Mouse (Mus musculus) cortical plate, adult 2 months (tissue): ENCODE data around the gene Cracr2b. TPM values are rescaled to one million over a fixed set of nuclear protein-coding genes. Genes with fewer than 3 reads are reported as not detected.

Source experiments
- H3K27ac ChIP-seq: fragments of 200-500 bp; 2 replicates; pipeline ENCODE4 v1.5.1; 2012; ENCODE audit warnings: low read length, control low read depth, inconsistent platforms; ENCODE audit not compliant: insufficient read depth
- H3K4me1 ChIP-seq: fragments of 200-500 bp; 2 replicates; pipeline ENCODE4 v1.6.1; 2011; ENCODE audit warnings: low read length; ENCODE audit not compliant: control insufficient read depth, insufficient read depth
- H3K4me3 ChIP-seq: fragments of 200-500 bp; 2 replicates; pipeline ENCODE4 v1.5.1; 2011; ENCODE audit warnings: mild to moderate bottlenecking, low read length, control low read depth; ENCODE audit not compliant: insufficient read depth
- CTCF ChIP-seq: fragments of 200-500 bp; IDR thresholded peaks from 2 replicates; pipeline ENCODE4 v1.5.1; 2011; ENCODE audit warnings: mild to moderate bottlenecking, control low read depth, low read length; ENCODE audit not compliant: insufficient read depth; ENCODE audit errors: extremely low read depth
- POLR2A ChIP-seq: fragments of 200-500 bp; IDR thresholded peaks from 2 replicates; pipeline ENCODE4 v1.6.1; 2011; ENCODE audit warnings: mild to moderate bottlenecking, low read length, control low read depth; ENCODE audit not compliant: insufficient read depth; ENCODE audit errors: extremely low read depth
- polyA plus RNA-seq: library from polyadenylated mRNA; depleted of rRNA; stranded (reverse); fragments of >200 nt; gene quantifications from 2 replicates; pipeline ENCODE4 v1.2.3, GENCODE M21; 2012; rRNA removed

Gene Cracr2b
- polyA plus RNA-seq, result 4.8 and 7.4 TPM in 2 replicates

GRCm38 (mm10) chr7:141460391-141461113 is at the start of gene Cracr2b:
Gene Cracr2b, plus strand, starts transcription at chr7:141461094.
- TF ChIP-seq POLR2A, result no peak
- TF ChIP-seq CTCF, result no peak
- no peaks in the 10 kb centered on the region; the same call in 1 of the 2 replicates for H3K4me1 ChIP-seq
- H3K27ac ChIP-seq, result peak within 1 kb of the TSS; percentile 15; the same call in 1 of the 2 replicates
- 0 out of 2 replicates have a peak within 1 kb of the TSS, but pooled peaks have one; percentile 14 for H3K4me3 ChIP-seq

GRCm38 (mm10) chr7:141411667-141412066 is 49.2 kb upstream of the Cracr2b start:
- Histone ChIP-seq H3K27ac (no peak overlapping the region), H3K4me3 (no peak overlapping the region), H3K4me1 (no peaks in the 10 kb centered on the region; the same call in 1 of the 2 replicates)
- TF ChIP-seq POLR2A (no peak), CTCF (no peak)

- TF ChIP-seq CTCF (no peak), POLR2A (no peak)
- Histone ChIP-seq H3K4me1 (no peaks in the 10 kb centered on the region; the same call in 1 of the 2 replicates), H3K4me3 (peak overlapping the region; percentile 62), H3K27ac (peak overlapping the region; percentile 30)
Observed at GRCm38 (mm10) chr7:141413331-141413730, 47.6 kb upstream of the Cracr2b start.

GRCm38 (mm10) chr7:141413809-141414584 is 46.9 kb upstream of the Cracr2b start, which contains the start of gene Gatd1:
Gene Gatd1, minus strand, starts transcription at chr7:141414136.
- H3K4me3 ChIP-seq, result peak within 1 kb of the TSS; percentile 62
- H3K4me1 ChIP-seq, result no peaks in the 10 kb centered on the region; the same call in 1 of the 2 replicates
- peak within 1 kb of the TSS; percentile 30 for H3K27ac ChIP-seq
- TF ChIP-seq POLR2A, result peak; percentile 86
- TF ChIP-seq CTCF, result no peak

- Histone ChIP-seq H3K4me3 (no peak overlapping the region), H3K27ac (no peak overlapping the region), H3K4me1 (no peaks in the 10 kb centered on the region)
- TF ChIP-seq CTCF (no peak), POLR2A (no peak)
Observed at GRCm38 (mm10) chr7:141416144-141416841, 44.6 kb upstream of the Cracr2b start.

- Histone ChIP-seq H3K27ac (no peak overlapping the region), H3K4me3 (no peak overlapping the region), H3K4me1 (no peaks in the 10 kb centered on the region)
- TF ChIP-seq CTCF, result no peak
- TF ChIP-seq POLR2A, result no peak
Observed at GRCm38 (mm10) chr7:141417731-141418681, 42.9 kb upstream of the Cracr2b start.

GRCm38 (mm10) chr7:141418970-141419369 is 41.9 kb upstream of the Cracr2b start:
- H3K4me3 ChIP-seq, result no peak overlapping the region
- no peak for TF ChIP-seq POLR2A
- no peak for TF ChIP-seq CTCF
- no peak overlapping the region for H3K27ac ChIP-seq
- no peaks in the 10 kb centered on the region for H3K4me1 ChIP-seq

- Histone ChIP-seq H3K27ac (no peak overlapping the region), H3K4me3 (no peak overlapping the region), H3K4me1 (no peaks in the 10 kb centered on the region)
- TF ChIP-seq CTCF, result no peak
- no peak for TF ChIP-seq POLR2A
Observed at GRCm38 (mm10) chr7:141420030-141420702, 40.7 kb upstream of the Cracr2b start.
